Mouse (Mus musculus) adrenal gland, postnatal 4 days (tissue): ENCODE data around the gene Scnm1. TPM values are rescaled to one million over a fixed set of nuclear protein-coding genes. Genes with fewer than 3 reads are reported as not detected.
"Not testable (repeated sequence)": the region's sequence is repeated elsewhere in the genome, so short reads cannot be mapped to it uniquely, and the experiment has no call there.

Source experiments
- DNase-seq, 2 experiments: peaks; one replicate each; pipeline ENCODE4 v3.0.0; 2021 to 2022; ENCODE audit warnings: low spot score in 2 of 2, mixed read lengths in 2 of 2
- total RNA-seq, 2 experiments: library from RNA; stranded (reverse); gene quantifications; 2 replicates each; pipeline ENCODE4 v1.2.3; 2021

Scnm1 gene
- total RNA-seq, 2 experiments from 2014 or later = 53.4 to 53.9 TPM

- no peak for DNase-seq
Measured at GRCm38 (mm10) chr3:95153874-95154273, 20.1 kb upstream of the Scnm1 start.

GRCm38 (mm10) chr3:95147924-95148323 is 14.1 kb upstream of the Scnm1 start:
- DNase-seq = no peak

- DNase-seq = peak; percentile 59 to 65
Measured at GRCm38 (mm10) chr3:95142617-95143011, 8.8 kb upstream of the Scnm1 start.

DNA sequence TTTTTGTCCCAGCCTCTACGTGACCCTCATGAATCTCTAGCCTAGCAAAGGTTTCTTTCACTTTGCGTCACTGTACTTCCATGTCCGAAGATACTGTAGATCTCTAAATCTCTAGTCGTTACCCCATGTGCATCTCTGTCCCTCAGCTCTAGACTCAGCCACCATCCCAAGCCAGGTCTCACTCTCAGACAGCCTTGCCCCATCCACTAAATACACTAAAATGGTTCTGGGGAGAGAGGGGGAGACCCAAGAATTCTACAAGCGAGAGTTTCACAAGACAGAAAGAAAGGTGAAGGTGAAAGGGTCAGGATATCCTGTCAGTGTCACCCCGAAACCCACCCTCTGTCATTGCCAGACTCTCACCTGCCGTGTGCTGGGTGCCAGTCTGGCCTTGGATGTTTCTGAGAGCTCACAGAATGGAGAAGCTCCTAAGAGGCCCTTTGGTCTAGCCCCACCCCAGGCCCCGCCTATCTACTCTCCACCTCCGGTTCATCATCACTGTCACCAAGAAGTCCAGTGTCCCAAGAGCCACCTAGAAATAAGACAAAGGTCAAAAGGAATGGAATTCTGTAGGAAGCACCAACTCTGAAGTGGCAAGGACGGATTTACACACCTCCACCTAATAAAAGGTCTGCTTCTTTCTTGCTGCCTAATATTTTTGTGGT is 8.3 kb upstream of the Scnm1 start, which contains the start of gene Tnfaip8l2:
Tnfaip8l2 (minus strand) TSS at position 409 of the 665 bp plus-strand sequence.
- no peak for DNase-seq

DNA sequence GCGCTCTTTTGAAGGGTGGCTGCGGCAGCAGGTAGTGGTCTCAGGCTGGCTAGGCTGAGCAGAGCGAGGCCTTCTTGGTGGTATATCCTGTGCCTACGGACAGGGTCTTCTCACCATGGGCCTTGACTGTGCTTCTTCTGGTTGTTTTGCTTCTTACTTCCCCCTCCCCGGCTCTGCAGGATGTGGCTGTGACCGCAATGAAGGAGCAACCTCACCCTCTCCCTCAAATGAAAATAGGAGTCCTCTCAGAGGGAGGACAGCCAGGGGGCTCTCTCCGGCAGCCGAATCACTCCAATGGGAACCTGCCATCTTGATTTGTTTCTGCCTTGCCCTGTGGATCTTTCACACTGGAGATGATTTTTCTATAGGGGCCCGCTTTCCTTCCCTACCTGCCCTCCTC is 7.7 kb upstream of the Scnm1 start:
- no peak for DNase-seq

DNA sequence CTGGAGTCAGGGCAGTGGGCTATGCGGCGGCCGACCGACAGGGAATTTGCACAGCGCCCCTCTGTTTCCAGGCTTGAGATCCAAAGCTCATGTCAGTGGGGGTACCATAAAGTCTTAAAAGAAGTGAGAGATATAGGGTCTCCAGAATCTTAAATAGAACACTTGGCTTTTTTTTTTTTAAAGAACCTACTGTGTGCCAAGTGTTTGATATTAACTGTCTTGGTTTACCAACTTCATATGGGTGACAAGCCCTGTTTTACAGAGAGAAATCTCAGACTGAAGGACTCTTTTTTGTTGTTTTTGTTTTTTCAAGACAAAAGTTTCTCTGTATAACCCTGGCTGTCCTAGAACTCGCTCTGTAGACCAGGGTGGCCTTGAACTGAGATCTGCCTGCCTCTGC is 7.0 kb upstream of the Scnm1 start:
- no peak for DNase-seq

DNA sequence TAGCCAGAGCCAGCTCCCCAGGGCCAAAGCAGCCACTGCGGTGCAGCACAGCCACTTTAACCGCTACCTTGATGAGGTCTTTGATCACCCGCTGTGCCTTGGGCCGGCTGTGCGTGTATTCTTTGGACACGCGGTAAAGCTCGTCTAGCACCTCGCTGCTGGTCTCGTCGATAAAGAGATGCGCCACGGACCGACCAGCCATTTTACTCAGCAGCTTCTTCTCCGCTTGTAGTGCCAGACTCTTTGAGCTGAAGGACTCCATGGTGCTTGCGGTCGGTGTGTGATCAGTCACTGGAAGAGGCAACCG is 6.4 kb upstream of the Scnm1 start:
- DNase-seq = no peak

DNA sequence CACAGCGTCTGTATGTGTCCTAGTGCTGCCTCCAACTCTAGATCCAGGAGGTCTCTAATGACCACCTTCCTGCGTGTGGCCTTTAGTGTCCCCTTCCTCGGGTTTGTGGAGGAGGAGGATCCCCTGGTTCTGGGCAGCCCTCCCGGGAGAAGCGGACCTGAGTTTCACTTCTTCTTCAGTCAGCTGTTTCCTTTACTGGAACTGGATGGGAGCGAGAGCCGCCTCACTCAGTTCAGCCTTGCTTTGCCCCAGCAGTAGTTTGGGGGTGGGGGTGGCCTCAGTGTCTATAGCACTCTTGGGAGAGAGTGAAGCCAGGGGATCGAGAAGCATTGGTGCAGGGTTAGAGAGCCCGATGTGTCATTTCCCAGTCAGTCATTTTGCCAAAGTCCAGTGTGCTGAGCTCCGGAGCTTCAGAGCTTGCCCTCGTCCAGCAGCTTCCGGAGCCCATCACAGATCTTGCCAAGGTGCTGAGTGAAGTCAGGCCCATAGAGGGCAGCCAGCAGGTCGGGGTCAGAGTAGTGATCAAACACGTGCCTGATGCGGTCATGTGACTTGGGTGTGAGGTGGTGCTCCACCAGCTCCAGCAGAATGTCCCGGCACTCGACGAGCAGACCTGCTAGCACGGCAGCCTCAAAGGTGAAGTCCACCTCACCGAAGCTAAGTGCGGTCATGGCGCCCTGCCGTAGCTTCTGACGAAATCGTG is 5.9 kb upstream of the Scnm1 start:
- DNase-seq = no peak

DNA sequence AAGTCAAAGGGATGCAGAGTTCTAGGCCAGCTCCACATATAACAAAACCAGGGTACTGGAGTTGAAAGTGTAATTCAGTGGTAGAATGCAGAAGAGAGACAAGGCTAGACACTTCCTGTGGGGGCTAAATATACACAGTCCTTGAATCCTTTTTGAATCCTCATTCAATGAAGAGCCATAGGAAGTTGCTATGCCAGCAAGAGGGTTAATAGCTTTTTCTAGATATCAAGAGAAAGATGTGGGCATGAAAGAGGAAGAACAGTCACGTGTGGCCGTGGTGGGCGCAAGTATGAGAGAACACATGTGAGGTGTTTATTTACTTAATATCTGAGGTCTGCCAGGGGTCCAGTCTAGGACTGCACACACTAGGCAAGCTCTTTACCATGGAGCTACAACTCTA is 2.5 kb upstream of the Scnm1 start:
- no peak for DNase-seq

DNA sequence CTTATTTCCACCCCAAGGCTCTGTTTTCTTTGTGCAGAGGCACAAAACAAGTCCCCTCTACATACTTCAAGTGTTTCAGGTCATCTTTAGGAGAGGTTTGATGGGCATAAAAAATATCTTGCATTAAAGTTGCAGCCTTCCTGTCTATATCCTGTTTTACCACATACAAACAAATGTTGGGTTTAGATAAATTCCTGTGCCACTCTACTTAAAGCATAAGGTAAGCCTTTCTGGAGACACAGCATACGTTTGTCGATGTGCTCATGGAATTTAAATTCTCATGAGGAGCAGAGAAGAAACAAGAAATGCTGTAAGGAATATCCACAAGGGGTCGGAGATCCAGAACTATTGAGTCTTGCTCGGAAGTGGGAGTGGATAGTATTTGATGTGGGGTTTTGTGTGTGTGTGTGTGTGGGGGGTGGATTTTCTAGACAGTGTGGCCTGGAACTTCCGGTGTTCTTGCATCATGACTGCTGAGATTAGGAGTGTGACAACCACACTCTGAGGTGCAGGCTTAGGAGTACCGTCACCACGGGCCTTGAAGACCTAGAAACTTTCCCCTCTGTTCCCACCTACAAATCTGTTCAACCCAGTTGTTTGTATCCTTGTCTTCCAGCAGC is 1.7 kb upstream of the Scnm1 start:
- DNase-seq = no peak

DNA sequence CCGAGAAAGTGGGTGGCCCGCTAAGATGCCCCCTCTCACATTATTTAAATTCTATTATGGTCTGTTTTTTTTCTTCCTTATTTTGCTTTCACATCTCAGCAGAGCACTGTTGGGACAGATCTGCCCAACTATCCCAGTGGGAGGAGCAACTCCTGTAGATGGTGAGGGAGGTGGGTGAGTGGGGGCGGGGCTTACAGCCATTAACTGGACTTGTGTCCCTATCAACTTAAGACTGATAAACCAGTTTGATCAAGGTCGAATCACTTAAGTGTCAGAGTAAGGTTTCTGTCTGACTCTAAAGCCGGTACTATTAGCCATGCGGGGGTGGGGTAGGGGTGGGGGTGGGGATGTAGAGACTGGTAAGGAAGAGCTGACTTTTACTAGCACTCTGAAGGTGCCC is 1.2 kb upstream of the Scnm1 start:
- no peak for DNase-seq

DNA sequence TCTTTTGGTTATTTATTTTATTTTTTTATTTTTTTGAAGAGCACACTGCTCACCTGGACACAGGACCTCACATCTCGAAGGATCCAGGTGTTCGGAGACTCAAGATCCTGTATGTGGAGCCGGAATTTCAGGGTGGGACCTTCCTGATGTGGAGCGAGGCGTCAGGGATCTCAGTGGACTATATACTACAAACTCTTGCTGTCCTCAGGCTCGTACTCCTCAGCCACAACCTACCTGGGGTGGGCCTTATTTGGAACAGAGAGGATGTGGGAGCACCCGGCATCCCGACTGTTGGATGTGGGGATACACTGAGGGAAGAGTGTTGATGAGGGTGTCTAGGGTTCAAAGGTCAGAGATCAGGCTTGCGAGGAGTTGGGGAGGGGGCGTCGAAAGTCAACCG is 322 bp upstream of the Scnm1 start:
- DNase-seq = not testable (repeated sequence)

DNA sequence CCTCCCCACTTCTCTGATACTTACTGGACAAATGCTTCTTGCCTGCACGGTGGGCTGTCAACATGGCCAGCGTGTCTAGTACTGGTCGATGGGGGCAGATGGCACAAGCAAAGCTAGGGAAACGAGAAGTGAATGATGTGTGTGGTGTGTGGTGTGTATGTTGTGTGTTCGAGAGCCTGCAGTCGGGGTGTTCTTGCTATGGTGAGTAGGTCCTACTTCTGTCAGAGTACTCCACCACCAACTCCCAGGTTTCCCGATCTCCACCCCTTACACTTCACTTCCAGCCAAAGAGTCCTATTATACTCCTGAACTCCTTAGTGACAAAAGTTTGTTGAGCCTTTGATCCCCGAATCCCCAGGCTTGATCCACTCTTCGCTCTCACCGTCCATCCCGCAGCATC is 635 bp downstream of the Scnm1 start:
- no peak for DNase-seq

- not testable (repeated sequence) for DNase-seq
Measured at GRCm38 (mm10) chr3:95132389-95132788, 1.4 kb downstream of the Scnm1 start.

- DNase-seq = no peak
Measured at GRCm38 (mm10) chr3:95130081-95130480, 3.7 kb downstream of the Scnm1 start.

- DNase-seq = no peak
Measured at GRCm38 (mm10) chr3:95129226-95129651, 4.6 kb downstream of the Scnm1 start.

- DNase-seq = peak in 1 of 2 experiments; percentile 55
Measured at GRCm38 (mm10) chr3:95124972-95125371, 8.8 kb downstream of the Scnm1 start.

DNA sequence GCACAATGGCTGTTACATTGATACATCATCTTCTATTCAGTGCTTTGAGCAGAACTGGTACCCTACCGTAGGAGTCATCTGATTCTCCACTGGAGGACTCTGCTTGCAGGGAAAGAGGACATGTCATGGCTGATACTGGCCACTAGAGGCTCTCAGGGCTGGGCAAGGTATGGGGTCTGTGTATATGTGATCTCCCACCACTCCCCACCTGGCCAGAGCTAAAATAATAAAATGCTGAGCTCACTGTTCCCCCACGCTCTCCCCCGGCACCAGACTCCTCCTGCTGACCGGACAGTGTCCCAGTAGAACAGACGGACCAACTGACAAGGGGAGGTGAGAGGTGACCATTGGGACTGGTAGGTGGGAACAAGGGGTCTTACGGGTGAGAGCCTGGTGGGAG is 9.6 kb downstream of the Scnm1 start, which contains the start of gene Tmod4:
Tmod4 (plus strand) TSS at position 231 of the 400 bp plus-strand sequence.
- DNase-seq = no peak

GRCm38 (mm10) chr3:95121580-95121979 is 12.2 kb downstream of the Scnm1 start:
- no peak for DNase-seq

- no peak for DNase-seq
Measured at GRCm38 (mm10) chr3:95117751-95118150, 16.1 kb downstream of the Scnm1 start.

DNA sequence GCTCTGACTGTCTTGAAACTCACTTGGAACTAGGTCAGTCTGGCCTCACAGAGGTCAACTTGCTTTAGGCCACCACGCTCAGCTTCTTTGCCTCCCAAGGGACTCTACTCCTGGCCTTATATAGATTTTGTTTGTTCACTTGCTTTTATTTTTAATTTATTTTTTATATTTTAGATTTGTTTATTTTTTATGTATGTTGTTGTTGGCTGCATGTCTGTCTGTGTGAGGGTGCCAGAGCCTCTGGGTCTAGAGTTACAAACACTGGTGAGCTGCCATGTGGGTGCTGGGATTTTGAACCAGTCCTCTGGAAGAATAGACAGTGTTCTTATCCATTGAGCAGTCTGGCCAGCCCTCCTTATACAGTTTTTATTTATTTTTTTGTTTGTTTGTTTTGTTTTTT is 21.1 kb downstream of the Scnm1 start:
- no peak for DNase-seq

- DNase-seq = peak; percentile 49 to 79
Measured at GRCm38 (mm10) chr3:95110911-95111726, 22.7 kb downstream of the Scnm1 start, which contains the start of gene Vps72. Vps72 (plus strand) TSS chr3:95111022.
